Mouse (Mus musculus) gastrocnemius, adult 18-20 months (tissue): ENCODE results near the gene Zfp398. TPM values are rescaled to one million over a fixed set of nuclear protein-coding genes. Genes with fewer than 3 reads are reported as not detected.
"Not testable (repeated sequence)": the region's sequence is repeated elsewhere in the genome, so short reads cannot be mapped to it uniquely, and the experiment has no call there.

ENCODE experiments used
- DNase-seq: peaks from one replicate; pipeline ENCODE4 v3.0.0; 2021; ENCODE audit warnings: low spot score
- total RNA-seq, 2 experiments: library from RNA; stranded (reverse); gene quantifications; 2 replicates each; pipeline ENCODE4 v1.2.3; 2021

Gene Zfp398
- total RNA-seq, 2 experiments from 2014 or later: 4.7 to 5.6 TPM

GRCm38 (mm10) chr6:47824241-47824640 lies 11.2 kb upstream of the Zfp398 start:
- DNase-seq: no peak

DNA sequence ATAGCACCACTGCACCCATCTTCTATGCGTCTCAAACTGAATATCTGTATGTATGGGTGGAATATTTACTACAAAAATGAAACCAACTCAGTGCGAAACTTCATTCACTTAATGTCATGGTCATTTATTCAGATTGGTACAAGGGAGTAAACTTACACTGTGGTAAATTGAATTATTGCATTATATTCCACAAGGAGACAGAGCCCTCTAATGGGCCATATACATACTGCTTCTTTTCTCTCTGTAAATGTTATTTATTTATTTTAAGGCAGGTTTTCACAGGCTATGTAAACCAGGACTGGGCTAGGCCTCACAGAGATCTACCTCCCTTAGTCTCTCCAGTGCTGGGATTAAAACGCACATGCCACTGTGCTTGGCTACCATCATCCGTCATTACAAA lies 8.0 kb upstream of the Zfp398 start:
- no peak for DNase-seq

DNA sequence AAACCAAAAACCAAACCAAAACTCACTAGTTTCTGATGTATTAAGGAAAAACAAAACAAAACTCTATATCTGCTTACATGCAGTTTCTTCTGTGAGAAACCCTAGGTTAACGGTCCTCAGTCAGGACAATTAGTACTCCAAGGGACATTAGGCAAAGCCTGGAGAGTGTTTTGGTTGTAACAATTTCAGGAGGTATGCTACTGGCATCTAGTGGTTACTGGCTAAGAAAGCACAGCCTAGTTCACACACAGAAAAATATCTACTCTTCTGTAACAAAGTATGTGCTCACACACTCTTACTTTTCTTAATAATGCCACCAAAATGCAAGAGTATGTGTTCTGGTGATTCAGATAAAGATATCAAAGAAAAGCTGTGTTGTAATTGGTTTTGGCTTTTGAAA lies 6.5 kb upstream of the Zfp398 start:
- no peak for DNase-seq

GRCm38 (mm10) chr6:47830104-47831078 lies 5.1 kb upstream of the Zfp398 start, which contains the start of gene Zfp786:
Zfp786 (minus strand) TSS chr6:47830867.
- peak; percentile 92 for DNase-seq

GRCm38 (mm10) chr6:47832220-47832619 lies 3.2 kb upstream of the Zfp398 start:
- DNase-seq: no peak

GRCm38 (mm10) chr6:47835984-47836521 lies 592 bp downstream of the Zfp398 start:
- no peak for DNase-seq

- DNase-seq: no peak
These were observed 2.2 kb downstream of the Zfp398 start for GRCm38 (mm10) chr6:47837630-47838029.

- no peak for DNase-seq
These were observed 5.6 kb downstream of the Zfp398 start for GRCm38 (mm10) chr6:47841077-47841476.

GRCm38 (mm10) chr6:47841831-47842230 lies 6.4 kb downstream of the Zfp398 start:
- no peak for DNase-seq

- DNase-seq: no peak
These were observed 6.9 kb downstream of the Zfp398 start for GRCm38 (mm10) chr6:47842337-47842736.

GRCm38 (mm10) chr6:47845779-47846178 lies 10.3 kb downstream of the Zfp398 start:
- DNase-seq: no peak

DNA sequence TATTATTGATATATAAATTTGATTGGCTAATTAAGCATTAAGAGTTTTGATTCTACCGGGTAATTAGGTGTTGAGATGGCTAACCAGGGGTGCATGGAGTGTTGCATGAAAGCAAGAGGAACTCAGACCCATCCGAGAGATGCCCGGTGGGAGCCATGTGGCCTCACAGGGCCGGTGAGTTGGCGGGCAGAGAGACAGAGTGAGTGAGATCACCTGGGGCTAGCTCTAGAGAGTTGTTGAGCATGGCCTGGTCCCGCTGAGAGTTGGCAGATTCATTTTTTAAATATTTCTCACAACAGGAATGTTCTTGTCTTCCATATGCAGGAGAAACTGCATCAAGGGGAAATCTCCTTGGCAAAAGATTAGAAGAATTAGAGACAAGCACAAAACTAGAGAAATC lies 21.8 kb downstream of the Zfp398 start:
- no peak for DNase-seq

- DNase-seq: not testable (repeated sequence)
These were observed 22.3 kb downstream of the Zfp398 start for GRCm38 (mm10) chr6:47857729-47858128.

- DNase-seq: no peak
These were observed 36.8 kb downstream of the Zfp398 start for GRCm38 (mm10) chr6:47872266-47872665.

DNA sequence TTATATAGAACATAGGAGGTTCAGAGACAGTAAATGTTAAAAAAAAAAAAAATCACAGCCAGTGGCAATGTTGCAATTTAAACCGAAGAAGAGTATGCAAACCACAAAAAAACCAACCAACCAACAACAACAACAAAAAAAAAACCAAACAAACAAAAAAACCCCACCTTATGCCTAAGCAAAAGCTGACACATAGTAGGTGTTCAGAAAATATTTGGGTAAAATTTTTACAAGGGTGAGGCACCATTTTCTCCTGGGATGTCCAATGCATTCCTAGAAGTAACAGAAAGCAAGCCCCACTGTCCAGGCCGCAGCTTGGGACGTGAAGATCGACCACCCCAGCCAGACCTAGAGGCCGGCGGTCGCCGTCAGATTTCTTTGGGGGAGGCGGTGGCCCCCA lies 41.6 kb downstream of the Zfp398 start, which contains the start of gene Zfp282:
Gene Zfp282 (plus strand): TSS at position 147 of the 400 bp plus-strand sequence.
- no peak for DNase-seq

- peak; percentile 91 for DNase-seq
These were observed 42.1 kb downstream of the Zfp398 start for GRCm38 (mm10) chr6:47877461-47878132.

GRCm38 (mm10) chr6:47878133-47878514 lies 42.7 kb downstream of the Zfp398 start:
- no peak for DNase-seq

GRCm38 (mm10) chr6:47878593-47878992 lies 43.1 kb downstream of the Zfp398 start:
- DNase-seq: no peak

DNA sequence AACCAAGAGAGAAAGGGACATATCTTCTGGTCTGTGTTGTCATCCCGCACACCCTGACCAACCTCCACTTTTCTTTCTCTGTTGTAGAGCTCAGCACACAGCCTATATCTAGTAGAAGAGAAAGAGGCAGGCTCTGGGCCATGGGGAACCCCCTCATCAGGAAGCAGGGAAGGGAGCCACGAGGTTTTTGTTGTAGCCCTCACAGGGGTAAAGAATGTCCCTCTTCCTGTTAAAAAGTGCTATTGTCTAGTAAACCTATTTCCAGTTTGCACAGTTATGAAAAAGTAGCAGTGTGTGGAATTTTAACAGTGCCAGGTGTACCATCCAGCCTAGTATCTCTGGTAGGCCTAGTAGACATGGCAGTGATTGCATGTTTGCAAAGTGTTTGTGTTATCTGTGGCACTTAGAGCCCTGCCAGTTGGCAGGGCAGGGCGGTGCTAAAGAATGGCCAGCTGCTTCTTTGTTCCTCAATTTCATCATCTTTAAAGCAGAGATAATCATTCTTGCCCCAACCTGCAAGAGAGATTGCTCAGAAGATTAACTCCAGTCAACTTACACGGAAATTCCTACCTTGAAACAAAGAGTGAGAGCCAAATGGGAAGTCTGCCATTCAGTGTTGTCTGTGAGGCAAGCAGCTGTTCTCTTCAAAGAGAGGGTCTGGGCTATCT lies 43.7 kb downstream of the Zfp398 start:
- no peak for DNase-seq

- DNase-seq: no peak
These were observed 44.7 kb downstream of the Zfp398 start for GRCm38 (mm10) chr6:47880166-47880565.

- no peak for DNase-seq
These were observed 53.4 kb downstream of the Zfp398 start for GRCm38 (mm10) chr6:47888812-47889383.
